Mouse (Mus musculus) MEL (cell line): ENCODE measurements at regions not wholly inside any gene's neighbourhood (a gene's known extent, or its start where the extent isn't known, plus 50 kb on each side); places are given as distances from the start of the nearest gene placed in this dataset.

Source experiments
- BHLHE40 ChIP-seq: IDR thresholded peaks from 2 replicates; pipeline ENCODE4 v1.6.1; 2012; ENCODE audit warnings: low read depth, mild to moderate bottlenecking, inconsistent platforms, low read length, improper control_type of control experiment, borderline replicate concordance
- CTCF ChIP-seq, 3 experiments: IDR thresholded peaks in 2 of 3; conservative IDR thresholded peaks in 1 of 3; 2 replicates each; pipeline ENCODE4 v1.5.1; 2011 to 2012; ENCODE audit warnings: low read length in 3 of 3, low read depth in 2 of 3, mild to moderate bottlenecking in 2 of 3, improper control_type of control experiment in 1 of 3, inconsistent platforms in 1 of 3, mixed read lengths in 1 of 3, moderate library complexity in 1 of 3; ENCODE audit not compliant: control insufficient read depth in 1 of 3, insufficient read depth in 1 of 3, poor library complexity in 1 of 3, severe bottlenecking in 1 of 3
- EP300 ChIP-seq, 2 experiments: IDR thresholded peaks; 2 replicates each; pipeline ENCODE4 v1.6.1; 2011; ENCODE audit warnings: improper control_type of control experiment in 2 of 2, low read length in 2 of 2, low read depth in 1 of 2, mild to moderate bottlenecking in 1 of 2
- ETS1 ChIP-seq: IDR thresholded peaks from 2 replicates; pipeline ENCODE4 v1.6.1; 2012; ENCODE audit warnings: low read depth, mild to moderate bottlenecking, inconsistent platforms, low read length, improper control_type of control experiment, moderate library complexity
- GABPA ChIP-seq: IDR thresholded peaks from 2 replicates; pipeline ENCODE4 v1.6.1; 2012; ENCODE audit warnings: low read depth, mild to moderate bottlenecking, inconsistent platforms, low read length, improper control_type of control experiment, moderate library complexity
- KAT2A ChIP-seq: conservative IDR thresholded peaks from 2 replicates; pipeline ENCODE4 v1.6.1; 2012; ENCODE audit warnings: low read depth, low read length, improper control_type of control experiment, inconsistent platforms
- MAFK ChIP-seq: IDR thresholded peaks from 2 replicates; pipeline ENCODE4 v1.6.1; 2011; ENCODE audit warnings: low read depth, mild to moderate bottlenecking, low read length, improper control_type of control experiment, borderline replicate concordance
- MAX ChIP-seq: IDR thresholded peaks from 2 replicates; pipeline ENCODE4 v1.6.1; 2011; ENCODE audit warnings: low read length, improper control_type of control experiment
- NELFE ChIP-seq: IDR thresholded peaks from 2 replicates; pipeline ENCODE4 v1.6.1; 2011; ENCODE audit warnings: low read depth, low read length, improper control_type of control experiment
- POLR2A ChIP-seq, 2 experiments: IDR thresholded peaks; 2 replicates each; pipeline ENCODE4 v1.6.1; 2011 to 2012; ENCODE audit warnings: low read length in 2 of 2, mild to moderate bottlenecking in 2 of 2, control low read depth in 1 of 2, improper control_type of control experiment in 1 of 2, low read depth in 1 of 2, moderate library complexity in 1 of 2; ENCODE audit not compliant: control insufficient read depth in 1 of 2, insufficient read depth in 1 of 2, poor library complexity in 1 of 2
- RCOR1 ChIP-seq: IDR thresholded peaks from 2 replicates; pipeline ENCODE4 v1.6.1; 2012; ENCODE audit warnings: low read depth, mild to moderate bottlenecking, inconsistent platforms, low read length, improper control_type of control experiment
- SIN3A ChIP-seq: IDR thresholded peaks from 2 replicates; pipeline ENCODE4 v1.6.1; 2012; ENCODE audit warnings: low read length, improper control_type of control experiment, inconsistent platforms
- TCF12 ChIP-seq: IDR thresholded peaks from 2 replicates; pipeline ENCODE4 v1.6.1; 2014; ENCODE audit warnings: low read depth, mild to moderate bottlenecking, inconsistent platforms, low read length, improper control_type of control experiment, moderate library complexity

DNA sequence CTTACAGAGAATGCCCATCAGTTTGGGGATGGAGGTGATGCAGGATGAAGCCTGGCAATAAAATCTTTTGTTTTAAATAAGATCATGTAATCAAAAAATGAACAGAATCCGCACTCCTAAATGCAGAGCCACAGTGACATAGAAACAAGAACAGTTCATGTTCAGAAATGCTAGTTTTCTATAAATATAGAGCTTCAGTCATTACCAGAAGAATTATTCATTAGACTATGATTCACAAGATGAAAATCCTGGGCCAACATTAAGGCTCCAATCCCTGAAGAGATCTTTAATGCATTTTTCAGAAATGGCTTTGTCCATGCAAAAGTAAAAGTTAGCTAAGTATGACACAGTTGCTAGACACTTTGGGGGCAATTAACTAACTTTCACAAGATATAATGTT is 209.6 kb upstream of the Fshr start:
- TF ChIP-seq CTCF (IDR thresholded peaks at IDR 0.05 in 2 of 3, conservative IDR thresholded peaks at IDR 0.05 in 1 of 3; ENCODE audit: control insufficient read depth in 1 of 3, insufficient read depth in 1 of 3, low read depth in 2 of 3, low read length in 3 of 3, poor library complexity in 1 of 3, severe bottlenecking in 1 of 3) = no peak
- no peak for TF ChIP-seq POLR2A (IDR thresholded peaks at IDR 0.05; ENCODE audit: control insufficient read depth in 1 of 2, insufficient read depth in 1 of 2, low read depth in 1 of 2, low read length in 2 of 2, poor library complexity in 1 of 2)
- TF ChIP-seq BHLHE40 = no peak
- no peak for TF ChIP-seq NELFE
- no peak for TF ChIP-seq TCF12
- no peak for TF ChIP-seq RCOR1
- no peak for TF ChIP-seq EP300 (IDR thresholded peaks at IDR 0.05; ENCODE audit: low read depth in 1 of 2, low read length in 2 of 2)
- TF ChIP-seq ETS1 = no peak
- TF ChIP-seq MAX = no peak
- no peak for TF ChIP-seq MAFK
- no peak for TF ChIP-seq SIN3A
- TF ChIP-seq KAT2A = no peak
- TF ChIP-seq GABPA = no peak
